Comparison of ENCODE assay signal across 8 mouse cellular contexts in genomic region chr3:123116903-123117302, GRCm38 (mm10).
DNase-seq lines count a peak whose midpoint lies in the region; ATAC-seq and TF ChIP-seq lines count a peak whose summit lies in the region.
"Had no signal": no experiment of that assay in that cellular context is flagged by ENCODE, and none has a peak within 500 bp of the region (broad histone marks: within the 10 kb centered on the region; RNA-seq: fewer than 3 reads in every experiment).

No protein-coding gene starts in this region.

- no peak for TF ChIP-seq EP300 in stomach, postnatal 0 days (optimal IDR thresholded peaks at IDR 0.05)

- peaks cover 14% of the 10 kb centered on the region for H3K4me1 ChIP-seq in limb, embryonic 12.5 days (replicated peaks)
- no peaks in the 10 kb centered on the region for H3K4me1 ChIP-seq in stomach, postnatal 0 days (replicated peaks; ENCODE audit: control insufficient read depth, insufficient read depth)

- intact Hi-C loops in gastrocnemius, adult 2 months (cut with DNase I) = loop anchor here (1.0 kb wide), 2 partner anchors 36 to 41 kb away; no protein-coding TSS in a partner anchor

- WGBS in limb, embryonic 12.5 days = 22% methylated on average over 16 of the region's 16 CpGs
- 25% methylated on average over 16 of the region's 16 CpGs for WGBS in stomach, postnatal 0 days

- peak overlapping the region; percentile 52 for H3K4me2 ChIP-seq in limb, embryonic 12.5 days
- peak overlapping the region; percentile 30 for H3K4me2 ChIP-seq in stomach, postnatal 0 days (replicated peaks; ENCODE audit: low read depth)

- peak; percentile 48; the same call in 1 of the 2 replicates for ATAC-seq in limb, embryonic 12.5 days (ENCODE audit: insufficient number of reproducible peaks, insufficient read depth, low FRiP score, low TSS enrichment, low read depth)
- peak; percentile 48; the same call in 1 of the 2 replicates for ATAC-seq in stomach, postnatal 0 days (ENCODE audit: low FRiP score, low TSS enrichment)

- H3K4me3 ChIP-seq in gastrocnemius, adult 2 months = peak overlapping the region; percentile 76
- H3K4me3 ChIP-seq in limb, embryonic 12.5 days (replicated peaks) = peak overlapping the region; percentile 19; the same call in 1 of the 2 replicates
- peak overlapping the region; percentile 17; the same call in 1 of the 2 replicates for H3K4me3 ChIP-seq in stomach, postnatal 0 days (ENCODE audit: low read depth, low read length)

- peak; percentile 17 for DNase-seq in thymus, postnatal 14 days
- no peak for DNase-seq in thymus, postnatal 25 days
- DNase-seq in gastrocnemius, adult 2 months = peak; percentile 86
- DNase-seq in stomach, postnatal 0 days (ENCODE audit: low spot score) = peak; percentile 26
- DNase-seq in thymus, postnatal 0 days (ENCODE audit: low spot score) = no peak
- no peak for DNase-seq in c-Kit-positive CD71-positive TER-119-positive erythroid progenitor cells, embryonic 14.5 days (ENCODE audit: low spot score)

- peak; percentile 35; the same call in 1 of the 2 replicates for TF ChIP-seq CTCF in gastrocnemius, adult 2 months (IDR thresholded peaks at IDR 0.05)
- TF ChIP-seq CTCF in stomach, postnatal 0 days (IDR thresholded peaks at IDR 0.05; ENCODE audit: low read depth) = 0 out of 2 replicates have a peak, but pooled peaks have one; percentile 2

- peaks cover 15% of the 10 kb centered on the region; the same call in 1 of the 2 replicates for H3K36me3 ChIP-seq in limb, embryonic 12.5 days
- H3K36me3 ChIP-seq in stomach, postnatal 0 days (ENCODE audit: control insufficient read depth, insufficient read depth, low read length) = no peaks in the 10 kb centered on the region; the same call in 1 of the 2 replicates
- H3K36me3 ChIP-seq: hindbrain, embryonic 15.5 days had no signal

- H3K27ac ChIP-seq in gastrocnemius, adult 2 months = peak overlapping the region; percentile 95
- 0 out of 2 replicates have a peak overlapping the region, but pooled peaks have one; percentile 31 for H3K27ac ChIP-seq in limb, embryonic 12.5 days
- peak overlapping the region; percentile 58 for H3K27ac ChIP-seq in stomach, postnatal 0 days (replicated peaks)
- H3K27ac ChIP-seq: hindbrain, embryonic 15.5 days had no signal

- no peak overlapping the region for H3K9ac ChIP-seq in limb, embryonic 12.5 days (replicated peaks)
- H3K9ac ChIP-seq in stomach, postnatal 0 days (ENCODE audit: low read length) = peak overlapping the region; percentile 41; the same call in 1 of the 2 replicates
- H3K9ac ChIP-seq: hindbrain, embryonic 15.5 days had no signal

- H3K27me3 ChIP-seq in limb, embryonic 12.5 days = no peaks in the 10 kb centered on the region
- no peaks in the 10 kb centered on the region for H3K27me3 ChIP-seq in stomach, postnatal 0 days (ENCODE audit: control insufficient read depth, insufficient read depth, low read length)
- H3K27me3 ChIP-seq: hindbrain, embryonic 15.5 days had no signal

- no peaks in the 10 kb centered on the region for H3K9me3 ChIP-seq in limb, embryonic 12.5 days
- H3K9me3 ChIP-seq in stomach, postnatal 0 days (ENCODE audit: control insufficient read depth, low read length) = no peaks in the 10 kb centered on the region
- H3K9me3 ChIP-seq: hindbrain, embryonic 15.5 days had no signal

Comparison
In these comparisons a context has a peak if more than half of its experiments do, and no peak if none do; other contexts are left out.
1. DNase-seq: peak in thymus, postnatal 14 days (single experiment), gastrocnemius, adult 2 months (single experiment) and stomach, postnatal 0 days (single experiment); none in thymus, postnatal 25 days (single experiment), thymus, postnatal 0 days (single experiment) and c-Kit-positive CD71-positive TER-119-positive erythroid progenitor cells, embryonic 14.5 days (single experiment).
2. H3K27ac ChIP-seq: peak in every context shown above with its lines; median percentile 95 in gastrocnemius, adult 2 months; 58 in stomach, postnatal 0 days; 31 in limb, embryonic 12.5 days.
3. H3K4me3 ChIP-seq: peak in every context shown above with its lines; median percentile 76 in gastrocnemius, adult 2 months; 19 in limb, embryonic 12.5 days; 17 in stomach, postnatal 0 days.